23 mouse cellular contexts compared by ENCODE assay signal in genomic region chr17:8648310-8648709, GRCm38 (mm10).
A peak's percentile ranks its signal among the peaks of the same experiment; 100 is the strongest.
DNase-seq lines count a peak whose midpoint lies in the region; ATAC-seq lines count a peak whose summit lies in the region.
"Had no signal": no experiment of that assay in that cellular context is flagged by ENCODE, and none has a peak within 500 bp of the region (broad histone marks: within the 10 kb centered on the region; RNA-seq: fewer than 3 reads in every experiment).

No protein-coding gene starts in this region.

- no peak overlapping the region for H3K4me2 ChIP-seq in hindbrain, embryonic 12.5 days (replicated peaks)
- H3K4me2 ChIP-seq: embryonic facial prominence, embryonic 15.5 days; heart, embryonic 15.5 days; limb, embryonic 15.5 days had no signal

- H3K9me3 ChIP-seq in hindbrain, embryonic 12.5 days (replicated peaks), result no peaks in the 10 kb centered on the region
- H3K9me3 ChIP-seq: embryonic facial prominence, embryonic 15.5 days; forebrain, embryonic 10.5 days; heart, embryonic 15.5 days; hindbrain, embryonic 10.5 days; limb, embryonic 15.5 days; midbrain, embryonic 12.5 days had no signal

- ATAC-seq in hindbrain, embryonic 12.5 days (ENCODE audit: low FRiP score), result no peak
- ATAC-seq: activated CD4-positive, CD25-positive, alpha-beta regulatory T cell, adult 4 months; inflammation-experienced regulatory T-cells, adult 6 months; liver, postnatal 0 days; Patski had no signal

- H3K27ac ChIP-seq in hindbrain, embryonic 12.5 days, result no peak overlapping the region
- H3K27ac ChIP-seq: embryonic facial prominence, embryonic 15.5 days; forebrain, embryonic 10.5 days; gastrocnemius, adult 2 months; heart, embryonic 15.5 days; limb, embryonic 15.5 days; macrophage; midbrain, embryonic 12.5 days had no signal

- no peak overlapping the region for H3K9ac ChIP-seq in hindbrain, embryonic 12.5 days
- H3K9ac ChIP-seq: embryonic facial prominence, embryonic 15.5 days; heart, embryonic 15.5 days; limb, embryonic 15.5 days; liver, postnatal 0 days; midbrain, embryonic 12.5 days had no signal

- DNase-seq in cerebellum, adult 9-10 months, result peak; percentile 43
- DNase-seq in cerebellum, adult 8-10 months, result no peak
- peak; percentile 10 for DNase-seq in lung, postnatal 36 days
- no peak for DNase-seq in lung, postnatal 10 days
- peak; percentile 52 for DNase-seq in NIH3T3 (ENCODE audit: low read depth)
- DNase-seq in adrenal gland, postnatal 36 days, result peak; percentile 94 to 95
- DNase-seq in kidney, adult 9 months, result no peak
- DNase-seq: gastrocnemius, adult 2 months; kidney, adult 8-10 months; kidney, postnatal 4 days; liver, postnatal 0 days; right cerebral cortex, postnatal 14 days had no signal

- no peaks in the 10 kb centered on the region for H3K36me3 ChIP-seq in hindbrain, embryonic 12.5 days
- H3K36me3 ChIP-seq: embryonic facial prominence, embryonic 15.5 days; forebrain, embryonic 10.5 days; heart, embryonic 15.5 days; hindbrain, embryonic 10.5 days; limb, embryonic 15.5 days; midbrain, embryonic 12.5 days had no signal

- no peak overlapping the region for H3K4me3 ChIP-seq in hindbrain, embryonic 12.5 days
- H3K4me3 ChIP-seq: embryonic facial prominence, embryonic 15.5 days; forebrain, embryonic 10.5 days; gastrocnemius, adult 2 months; heart, embryonic 15.5 days; hindbrain, embryonic 10.5 days; limb, embryonic 15.5 days; midbrain, embryonic 12.5 days had no signal

- 72% methylated on average over 3 of the region's 3 CpGs for WGBS in hindbrain, embryonic 12.5 days

- H3K27me3 ChIP-seq in hindbrain, embryonic 12.5 days, result 0 out of 2 replicates have a peak, but pooled peaks cover 5% of the 10 kb centered on the region
- H3K27me3 ChIP-seq: embryonic facial prominence, embryonic 15.5 days; heart, embryonic 15.5 days; limb, embryonic 15.5 days had no signal

- H3K4me1 ChIP-seq in hindbrain, embryonic 12.5 days, result peaks cover 8% of the 10 kb centered on the region; the same call in 1 of the 2 replicates
- H3K4me1 ChIP-seq: heart, embryonic 15.5 days; limb, embryonic 15.5 days had no signal

Comparison
In these comparisons a context has a peak if more than half of its experiments do, and no peak if none do; other contexts are left out.
1. DNase-seq: peak in cerebellum, adult 9-10 months (single experiment), lung, postnatal 36 days (single experiment), NIH3T3 (single experiment) and adrenal gland, postnatal 36 days (2 of 2); none in cerebellum, adult 8-10 months (single experiment), lung, postnatal 10 days (single experiment) and kidney, adult 9 months (single experiment).